Mouse (Mus musculus) ES-E14 (cell line): ENCODE data around the gene Ropn1. TPM values are rescaled to one million over a fixed set of nuclear protein-coding genes. Genes with fewer than 3 reads are reported as not detected.
"Not testable (repeated sequence)": the region's sequence is repeated elsewhere in the genome, so short reads cannot be mapped to it uniquely, and the experiment has no call there.

Experiments
- DNase-seq: peaks from one replicate; pipeline ENCODE4 v3.0.0-alpha.2; 2013; ENCODE audit warnings: low read depth, low spot score
- H3K27ac ChIP-seq: 2 replicates; pipeline ENCODE4 v1.5.1; 2012; ENCODE audit warnings: low read depth, mild to moderate bottlenecking, low read length, moderate library complexity, mixed read lengths; ENCODE audit not compliant: poor library complexity, insufficient read depth, severe bottlenecking
- H3K36me3 ChIP-seq: 2 replicates; pipeline ENCODE4 v1.6.1; 2012; ENCODE audit warnings: mild to moderate bottlenecking, low read length, moderate library complexity, mixed read lengths; ENCODE audit not compliant: control insufficient read depth, poor library complexity, insufficient read depth, severe bottlenecking
- H3K4me1 ChIP-seq, 2 experiments: fragments of 150-350 bp in 1 of 2; sonication (generic) in 1 of 2; 2 replicates each; pipeline ENCODE4 v1.6.1; 2012; ENCODE audit warnings: low read length in 2 of 2, mild to moderate bottlenecking in 1 of 2, mixed read lengths in 1 of 2; ENCODE audit not compliant: control insufficient read depth in 2 of 2, insufficient read depth in 2 of 2, poor library complexity in 1 of 2
- H3K4me3 ChIP-seq, 2 experiments: fragments of 150-350 bp in 1 of 2; sonication (generic) in 1 of 2; 2 replicates each; pipeline ENCODE4 v1.5.1; 2012; ENCODE audit warnings: low read length in 2 of 2, low read depth in 1 of 2, mild to moderate bottlenecking in 1 of 2, mixed read lengths in 1 of 2; ENCODE audit not compliant: insufficient read depth in 1 of 2, poor library complexity in 1 of 2, severe bottlenecking in 1 of 2
- H3K9ac ChIP-seq: 2 replicates; pipeline ENCODE4 v1.6.1; 2012; ENCODE audit warnings: low read depth, mild to moderate bottlenecking, low read length, mixed read lengths; ENCODE audit not compliant: poor library complexity, insufficient read depth, severe bottlenecking
- H3K9me3 ChIP-seq: fragments of 150-350 bp; sonication (generic); 2 replicates; pipeline ENCODE4 v1.6.1; 2012; ENCODE audit warnings: low read depth, mild to moderate bottlenecking, low read length; ENCODE audit not compliant: control insufficient read depth, insufficient read depth
- CHD2 ChIP-seq: IDR thresholded peaks from 2 replicates; pipeline ENCODE4 v1.6.1; 2014; ENCODE audit warnings: mild to moderate bottlenecking, low read depth, low read length, inconsistent platforms
- HCFC1 ChIP-seq: IDR thresholded peaks from 2 replicates; pipeline ENCODE4 v1.6.1; 2012; ENCODE audit warnings: low read length, inconsistent platforms, borderline replicate concordance; ENCODE audit not compliant: insufficient read depth
- MAFK ChIP-seq: IDR thresholded peaks from 2 replicates; pipeline ENCODE4 v1.6.1; 2014; ENCODE audit warnings: mild to moderate bottlenecking, low read depth, low read length, inconsistent platforms; ENCODE audit not compliant: insufficient read depth
- ZC3H11A ChIP-seq: IDR thresholded peaks from 2 replicates; pipeline ENCODE4 v1.6.1; 2012; ENCODE audit warnings: low read depth, mild to moderate bottlenecking, inconsistent platforms, low read length, borderline replicate concordance
- ZNF384 ChIP-seq: IDR thresholded peaks from 2 replicates; pipeline ENCODE4 v1.6.1; 2012; ENCODE audit warnings: low read depth, low read length, inconsistent platforms
- in situ Hi-C, 2 experiments: fragments of 600-800 bp; cut with MboI; formaldehyde crosslinking; loops; one replicate each; pipeline ENCODE4 v1.15.1; 2025; ENCODE audit warnings: low sequenced_read_pairs in 2 of 2, inconsistent platforms in 1 of 2; ENCODE audit not compliant: unreplicated experiment in 2 of 2
- total RNA-seq: library from RNA; depleted of rRNA; stranded (reverse); fragments of 300-350 nt; gene quantifications from 2 replicates; pipeline ENCODE4 v1.2.3, GENCODE M21; 2012

Ropn1 gene
- total RNA-seq, 1 experiment: not detected

DNA sequence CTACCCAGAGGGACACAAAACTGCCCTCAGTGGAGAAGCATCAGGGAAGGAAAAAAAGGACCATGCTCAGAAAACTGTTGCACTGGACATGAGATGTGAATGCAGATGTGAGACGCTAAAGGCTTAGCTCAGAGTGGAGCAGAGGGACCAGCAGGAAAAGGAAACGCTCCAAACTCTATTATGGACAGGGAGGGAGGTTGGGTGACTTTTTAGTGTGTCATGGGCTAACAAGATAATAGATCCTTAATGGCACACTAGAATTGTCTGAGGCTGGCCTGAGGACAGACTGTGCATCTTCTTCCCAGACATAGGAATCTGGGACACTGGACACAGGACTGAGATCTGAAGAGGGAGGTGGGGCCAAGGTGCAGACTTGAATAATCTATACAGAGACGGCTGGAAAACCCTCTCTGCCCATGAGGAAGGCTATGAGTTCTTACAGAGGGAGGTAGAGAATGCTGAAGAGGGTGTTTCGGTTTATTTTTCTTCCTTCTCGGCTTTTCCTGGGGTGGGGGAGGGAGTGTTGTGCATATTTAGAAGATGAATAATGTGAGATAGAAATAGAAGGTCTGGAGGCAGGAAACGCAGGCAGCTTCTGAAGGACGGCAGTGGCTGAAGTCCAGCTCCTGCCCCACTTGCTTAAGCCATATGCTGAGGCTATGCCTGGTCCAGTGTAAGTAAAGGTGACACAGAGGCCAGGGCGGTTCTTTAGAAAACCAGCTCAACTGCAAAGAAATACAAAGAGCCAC lies 6.0 kb upstream of the Ropn1 start:
- Histone ChIP-seq H3K9ac (no peak overlapping the region), H3K4me3 (no peak overlapping the region)

DNA sequence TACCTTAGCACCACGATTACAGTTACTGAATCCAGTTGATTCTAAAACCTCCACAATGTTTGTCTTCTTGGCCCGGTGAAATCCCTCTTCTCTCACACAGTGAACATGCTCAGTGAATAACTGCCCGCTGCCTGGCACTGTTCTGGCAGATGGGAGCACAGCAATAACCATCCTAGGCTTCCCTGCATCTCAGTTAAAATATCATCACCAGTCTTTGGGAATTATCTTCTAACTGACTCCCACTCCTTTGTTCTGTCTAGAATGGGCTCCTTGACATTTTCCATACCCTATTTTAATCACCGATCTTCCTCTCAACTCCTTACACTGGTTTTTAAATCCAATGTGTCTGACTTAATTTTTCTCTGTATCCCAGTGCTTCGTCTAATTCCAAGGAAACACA lies 3.3 kb downstream of the Ropn1 start:
- Histone ChIP-seq H3K9ac (no peak overlapping the region), H3K9me3 (no peaks in the 10 kb centered on the region), H3K4me3 (no peak overlapping the region), H3K27ac (no peak overlapping the region), H3K36me3 (no peaks in the 10 kb centered on the region), H3K4me1 (peaks cover 2 to 3% of the 10 kb centered on the region in 2 experiments; a peak in 3 of 4 replicates)
- DNase-seq: no peak
- no peak for TF ChIP-seq MAFK
- in situ Hi-C loops: no loop called here

More for the DNA sequence above, 6.0 kb upstream of the Ropn1 start:
- Histone ChIP-seq H3K27ac (no peak overlapping the region), H3K9me3 (no peaks in the 10 kb centered on the region), H3K4me1 (no peaks in the 10 kb centered on the region), H3K36me3 (no peaks in the 10 kb centered on the region)
- in situ Hi-C loops: no loop called here
- no peak for DNase-seq
- TF ChIP-seq HCFC1: no peak
- no peak for TF ChIP-seq CHD2
- no peak for TF ChIP-seq ZC3H11A
- TF ChIP-seq MAFK: no peak
- no peak for TF ChIP-seq ZNF384

DNA sequence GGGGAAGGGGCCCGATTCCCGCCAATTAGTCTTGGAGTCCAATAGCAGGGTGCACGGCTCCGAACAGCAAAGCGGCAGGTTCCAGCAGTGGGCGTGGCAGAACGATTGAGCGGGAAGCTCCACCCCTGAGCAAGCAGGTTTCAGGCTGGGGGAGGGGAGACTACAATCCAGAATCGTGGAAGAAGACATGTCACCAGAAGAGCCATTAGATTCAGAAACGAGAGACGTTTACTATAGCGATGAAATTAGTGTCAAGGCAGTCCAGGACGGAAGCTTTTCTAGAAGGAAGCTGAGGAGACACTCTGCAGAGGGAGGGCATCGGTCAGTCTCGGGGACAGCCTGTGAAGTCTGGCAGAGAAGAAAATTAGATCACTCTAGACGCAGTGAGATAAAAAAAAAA lies 7.8 kb downstream of the Ropn1 start:
- H3K27ac ChIP-seq, DNase-seq, H3K4me1 ChIP-seq, H3K9me3 ChIP-seq, H3K9ac ChIP-seq, H3K36me3 ChIP-seq, in situ Hi-C loops: not testable (repeated sequence)
- H3K4me3 ChIP-seq: peak overlapping the region in 1 of 2 experiments; percentile 7; a peak in 1 of 4 replicates

DNA sequence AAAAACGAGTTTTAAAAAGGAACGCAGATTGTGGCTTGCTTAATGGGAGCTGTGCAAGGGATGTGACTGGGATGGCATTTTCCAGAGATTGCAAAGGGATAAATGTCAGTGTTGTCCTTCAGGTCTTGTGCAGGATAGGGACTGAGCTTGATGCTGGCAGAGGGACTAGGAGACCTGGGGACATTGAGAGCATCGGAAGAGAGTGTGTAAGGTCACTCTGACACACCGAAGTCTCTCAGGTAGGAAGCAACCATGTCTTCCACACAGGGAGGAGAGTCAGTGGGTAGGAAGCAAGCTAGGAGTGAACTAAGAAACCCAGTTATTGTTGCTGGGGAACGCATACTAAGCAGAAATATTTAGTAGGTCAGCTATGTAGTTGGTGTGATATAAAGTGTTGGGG lies 8.3 kb downstream of the Ropn1 start:
- in situ Hi-C loops: no loop called here
- H3K4me1 ChIP-seq: peaks cover 3 to 5% of the 10 kb centered on the region in 2 experiments; a peak in 3 of 4 replicates

DNA sequence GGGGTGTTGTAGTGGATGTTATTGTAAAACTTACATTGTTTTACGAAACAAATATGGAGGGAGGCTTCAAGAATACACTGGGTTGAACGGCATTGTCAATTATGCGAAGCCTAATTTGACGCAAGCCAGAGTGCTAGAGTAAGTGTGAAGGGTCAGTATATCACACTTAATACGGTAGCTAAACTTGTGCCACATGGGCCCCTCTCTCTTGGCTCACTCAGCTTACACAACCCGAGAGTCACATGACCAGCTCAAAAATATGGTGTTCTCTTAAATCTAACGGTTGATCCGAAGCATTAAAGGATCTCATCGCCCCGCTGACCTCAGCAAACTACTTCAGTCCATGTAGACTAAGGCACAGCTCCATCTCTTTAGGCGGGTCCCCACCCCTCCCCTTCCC lies 8.7 kb downstream of the Ropn1 start:
- no peaks in the 10 kb centered on the region for H3K9me3 ChIP-seq
- no peak overlapping the region for H3K9ac ChIP-seq
- DNase-seq: no peak
- H3K27ac ChIP-seq: no peak overlapping the region
- H3K36me3 ChIP-seq: no peaks in the 10 kb centered on the region
- in situ Hi-C loops: no loop called here
- TF ChIP-seq CHD2 (no peak), MAFK (no peak), ZC3H11A (no peak)
- H3K4me3 ChIP-seq: no peak overlapping the region
- peaks cover 3 to 5% of the 10 kb centered on the region in 2 experiments; a peak in 3 of 4 replicates for H3K4me1 ChIP-seq

More for the DNA sequence above, 8.3 kb downstream of the Ropn1 start:
- Histone ChIP-seq H3K36me3 (no peaks in the 10 kb centered on the region), H3K4me3 (peak overlapping the region in 1 of 2 experiments; percentile 7; a peak in 1 of 4 replicates), H3K9me3 (no peaks in the 10 kb centered on the region), H3K27ac (no peak overlapping the region), H3K9ac (no peak overlapping the region)
- DNase-seq: no peak
- TF ChIP-seq MAFK (no peak), ZNF384 (peak; percentile 60)
